Mouse (Mus musculus) hindbrain, embryonic 15.5 days (tissue): ENCODE measurements around the gene Grcc10. TPM values are rescaled to one million over a fixed set of nuclear protein-coding genes. Genes with fewer than 3 reads are reported as not detected.

Experiments used
- ATAC-seq: fragments of 200-750 bp; cut with Nextera tagmentation; 2 replicates; pipeline ENCODE4 v1.8.0; 2017; ENCODE audit warnings: low read depth, moderate number of reproducible peaks, moderate TSS enrichment; ENCODE audit not compliant: low FRiP score
- H3K27ac ChIP-seq: fragments of 300-500 bp; sonication (generic); replicated peaks from 2 replicates; pipeline ENCODE4 v1.5.1; 2015; ENCODE audit warnings: mild to moderate bottlenecking, inconsistent platforms
- H3K27me3 ChIP-seq: fragments of 300-500 bp; sonication (generic); 2 replicates; pipeline ENCODE4 v1.6.1; 2015; ENCODE audit warnings: control low read depth, inconsistent platforms
- H3K36me3 ChIP-seq: fragments of 300-500 bp; sonication (generic); 2 replicates; pipeline ENCODE4 v1.6.1; 2015; ENCODE audit warnings: control low read depth, inconsistent platforms
- H3K4me1 ChIP-seq: fragments of 300-500 bp; sonication (generic); replicated peaks from 2 replicates; pipeline ENCODE4 v1.6.1; 2015; ENCODE audit warnings: control low read depth, inconsistent platforms
- H3K4me2 ChIP-seq: fragments of 300-500 bp; sonication (generic); 2 replicates; pipeline ENCODE4 v1.6.1; 2015; ENCODE audit warnings: moderate library complexity, mild to moderate bottlenecking, inconsistent platforms
- H3K4me3 ChIP-seq: fragments of 300-500 bp; sonication (generic); 2 replicates; pipeline ENCODE4 v1.5.1; 2015; ENCODE audit warnings: mild to moderate bottlenecking, inconsistent platforms
- H3K9ac ChIP-seq: fragments of 300-500 bp; sonication (generic); 2 replicates; pipeline ENCODE4 v1.6.1; 2015; ENCODE audit warnings: inconsistent platforms
- H3K9me3 ChIP-seq: fragments of 300-500 bp; sonication (generic); 2 replicates; pipeline ENCODE4 v1.6.1; 2016; ENCODE audit warnings: control low read depth, inconsistent platforms
- WGBS: fragments of 180-500 bp; shearing (Covaris S2); methylation state at CpG from one replicate; pipeline ENCODE4 v1.1.7; 2015; 5-methylcytosine and 5-hydroxymethylcytosine counted together
- polyA plus RNA-seq: library from polyadenylated mRNA; unstranded; fragments of >200 nt; fragmentation: Nextera tagmentation; extraction: Ambion mirVana; gene quantifications from 2 replicates; pipeline ENCODE4 v1.2.1, GENCODE M21; 2015

Grcc10 gene
- polyA plus RNA-seq, 1 experiment from 2014 or later = 626 TPM

DNA sequence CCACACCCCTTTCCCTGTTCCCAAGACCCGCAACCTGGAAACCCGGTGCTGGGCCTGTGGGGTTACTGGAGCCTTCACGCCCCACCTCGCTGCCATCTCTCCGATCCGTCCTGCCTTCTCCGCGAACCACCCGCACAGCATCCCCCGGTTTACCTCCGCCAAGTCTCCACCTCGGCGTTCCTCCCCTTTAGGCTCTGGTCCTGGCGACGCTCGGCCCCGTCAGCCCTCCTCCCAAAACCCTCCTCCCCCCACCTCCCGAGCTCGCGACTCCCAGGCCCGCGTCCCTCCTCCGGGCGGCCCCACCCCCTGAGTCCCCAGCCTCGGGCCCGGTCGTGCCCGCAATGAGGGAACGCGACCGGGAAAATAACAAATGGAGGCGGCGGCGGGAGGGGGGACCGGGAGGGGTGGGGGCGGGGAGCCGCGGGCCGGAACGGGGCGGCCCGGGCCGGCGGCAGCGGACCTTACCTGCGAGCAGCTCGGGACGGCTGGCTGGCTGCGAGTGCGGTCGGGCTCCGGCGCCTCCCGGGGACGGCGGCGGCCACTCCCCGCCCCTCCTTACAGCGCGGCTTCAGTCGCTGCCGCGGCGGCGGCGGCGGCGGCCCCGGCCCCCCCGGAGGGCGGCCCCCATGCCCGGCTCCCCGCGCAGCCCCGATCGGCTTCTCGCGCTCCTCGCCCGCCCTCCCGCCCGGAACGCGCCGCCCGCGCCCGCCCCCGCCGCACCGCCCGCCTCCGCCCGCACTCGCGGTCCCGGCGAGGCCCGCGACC is 14.8 kb upstream of the Grcc10 start, which contains the start of the genes Gm45234 and Atn1:
Gene Gm45234, minus strand, starts transcription at position 191 of the 765 bp plus-strand sequence.
Gene Atn1, minus strand, starts transcription at position 694 of the 765 bp plus-strand sequence.
- ATAC-seq = peak; percentile 57
- peaks cover 56% of the 10 kb centered on the region for H3K4me1 ChIP-seq
- WGBS = under 1% methylated on average over 68 of the region's 100 CpGs

DNA sequence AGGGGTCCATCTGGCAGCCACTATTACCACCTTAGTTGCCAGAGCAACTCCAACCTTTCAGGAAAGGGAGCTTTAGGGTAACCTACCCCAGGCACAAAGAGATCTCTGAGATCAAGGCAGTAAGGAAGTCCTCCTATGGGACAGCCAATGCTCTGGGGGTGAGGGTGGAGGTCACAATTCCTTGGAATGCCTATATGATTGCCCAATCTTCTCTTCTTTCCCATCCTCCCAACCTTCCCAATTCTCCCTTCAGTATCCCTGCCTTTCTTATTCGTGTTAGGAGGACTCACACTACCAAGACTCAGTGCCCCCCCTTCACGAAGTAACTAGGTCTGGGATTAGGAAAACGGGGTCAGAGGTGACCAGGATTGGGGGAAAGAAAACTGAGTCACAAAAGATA is 14.1 kb upstream of the Grcc10 start:
- no peaks in the 10 kb centered on the region for H3K9me3 ChIP-seq
- H3K27me3 ChIP-seq = no peaks in the 10 kb centered on the region
- no peaks in the 10 kb centered on the region for H3K36me3 ChIP-seq
- WGBS = 0% methylated on average over 3 of the region's 3 CpGs
- peak overlapping the region; percentile 88 for H3K4me2 ChIP-seq
- H3K9ac ChIP-seq = peak overlapping the region; percentile 88
- peak overlapping the region; percentile 98 for H3K27ac ChIP-seq
- H3K4me3 ChIP-seq = peak overlapping the region; percentile 87
- ATAC-seq = no peak
- H3K4me1 ChIP-seq = peaks cover 56% of the 10 kb centered on the region

More for the DNA sequence above, 14.8 kb upstream of the Grcc10 start, which contains the start of the genes Gm45234 and Atn1:
- Histone ChIP-seq H3K4me2 (peak within 1 kb of the TSS; percentile 88), H3K4me3 (peak within 1 kb of the TSS; percentile 87), H3K27me3 (no peaks in the 10 kb centered on the region), H3K36me3 (no peaks in the 10 kb centered on the region), H3K9me3 (no peaks in the 10 kb centered on the region), H3K9ac (peak within 1 kb of the TSS; percentile 88), H3K27ac (peak within 1 kb of the TSS; percentile 98)

DNA sequence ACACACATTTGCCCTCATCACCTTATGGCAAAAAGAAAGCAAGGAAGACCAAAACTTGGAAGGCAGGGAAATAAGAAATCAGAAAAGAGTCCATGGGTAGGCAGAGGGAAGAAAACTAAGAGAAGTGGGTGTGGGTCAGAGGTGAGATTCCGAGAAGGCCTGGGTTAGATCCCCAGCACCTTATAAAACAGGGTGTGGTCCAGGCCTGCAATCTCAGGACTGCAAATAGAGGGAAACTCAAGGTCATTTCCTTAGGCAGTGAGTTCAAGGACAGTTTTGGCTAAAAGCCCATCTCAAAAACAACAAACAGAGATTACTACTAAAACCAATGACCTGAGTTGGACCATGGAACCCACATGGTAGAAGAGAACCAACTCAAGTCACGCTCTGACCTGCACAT is 12.7 kb upstream of the Grcc10 start:
- Histone ChIP-seq H3K4me1 (peaks cover 49% of the 10 kb centered on the region), H3K36me3 (peaks cover 6% of the 10 kb centered on the region), H3K9ac (no peak overlapping the region), H3K4me3 (no peak overlapping the region), H3K4me2 (peak overlapping the region; percentile 88), H3K9me3 (no peaks in the 10 kb centered on the region), H3K27me3 (no peaks in the 10 kb centered on the region), H3K27ac (no peak overlapping the region)
- WGBS = 91% methylated on average over 2 of the region's 2 CpGs
- no peak for ATAC-seq

DNA sequence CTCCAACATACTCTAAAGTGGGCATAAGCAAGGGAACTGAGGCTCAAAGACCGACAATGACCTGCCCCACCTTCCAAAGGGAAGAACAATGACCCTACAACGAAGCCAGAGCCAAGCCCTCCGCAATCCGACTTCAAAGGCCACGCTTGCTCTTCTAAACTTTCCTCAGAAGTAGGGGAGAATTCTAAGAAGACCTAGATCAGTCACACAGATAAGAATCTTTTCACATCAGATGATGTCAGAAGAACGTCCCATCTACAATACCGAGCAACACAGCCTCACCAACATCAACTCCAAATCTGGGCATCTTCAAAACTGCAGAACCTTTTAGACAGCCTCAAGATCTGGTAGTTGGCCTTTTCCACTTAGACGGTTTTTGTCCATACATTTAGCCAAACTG is 9.2 kb upstream of the Grcc10 start:
- H3K4me2 ChIP-seq = no peak overlapping the region
- no peak for ATAC-seq
- H3K27ac ChIP-seq = no peak overlapping the region
- H3K4me3 ChIP-seq = no peak overlapping the region
- WGBS = 87% methylated on average over 8 of the region's 8 CpGs
- no peaks in the 10 kb centered on the region for H3K27me3 ChIP-seq
- peaks cover 40% of the 10 kb centered on the region for H3K4me1 ChIP-seq
- H3K9me3 ChIP-seq = no peaks in the 10 kb centered on the region
- peaks cover 22% of the 10 kb centered on the region for H3K36me3 ChIP-seq
- H3K9ac ChIP-seq = no peak overlapping the region

DNA sequence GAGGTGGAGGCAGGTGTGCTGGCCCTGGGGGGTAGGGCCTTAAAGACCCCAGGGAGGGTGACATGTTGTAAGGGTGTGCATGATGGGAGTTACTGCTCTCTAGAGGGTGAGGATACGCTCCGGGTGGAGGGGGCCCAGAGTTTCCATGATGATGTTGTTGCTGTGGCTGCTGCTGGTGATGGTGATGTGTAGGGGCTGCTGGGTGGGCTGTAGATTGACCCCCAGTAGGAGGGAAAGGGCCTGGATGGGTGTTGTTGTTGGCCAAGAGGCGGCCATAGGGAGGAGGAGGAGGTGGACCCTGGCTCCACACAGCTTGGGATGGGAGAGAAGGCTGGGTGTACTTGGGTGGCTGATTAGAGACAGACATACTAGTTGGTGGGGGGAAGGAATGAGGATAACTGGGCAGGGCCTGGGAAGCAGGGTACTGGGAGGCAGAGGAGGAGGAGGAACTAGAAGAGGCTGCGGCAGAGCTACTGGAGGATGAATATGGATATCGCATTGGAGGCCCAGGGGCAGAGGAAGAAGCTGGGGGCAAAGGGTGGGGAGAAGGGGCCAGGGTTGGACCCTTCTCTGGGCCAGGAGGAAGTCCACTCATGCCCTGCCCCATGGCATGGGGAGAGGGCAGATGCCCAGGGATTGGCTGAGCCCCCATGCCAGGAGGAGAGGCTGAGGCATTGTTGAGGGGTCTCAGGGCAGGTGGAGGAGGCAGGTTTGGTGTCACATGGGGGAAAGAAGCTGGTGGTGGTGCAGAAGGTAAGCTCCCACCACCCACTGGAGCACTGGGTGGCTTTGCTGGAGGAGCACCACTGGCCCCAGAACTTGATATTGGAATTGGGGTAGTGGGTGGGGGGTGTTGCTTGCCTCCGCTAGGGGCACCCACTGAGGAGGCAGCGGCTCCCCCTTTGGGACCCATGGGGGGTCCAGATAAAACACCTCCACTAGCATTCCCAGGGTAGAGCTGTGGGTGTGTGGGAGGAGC is 5.8 kb upstream of the Grcc10 start:
- H3K27ac ChIP-seq = peak overlapping the region; percentile 90
- peaks cover 48% of the 10 kb centered on the region for H3K36me3 ChIP-seq
- H3K4me1 ChIP-seq = peaks cover 23% of the 10 kb centered on the region
- no peaks in the 10 kb centered on the region for H3K27me3 ChIP-seq
- H3K9ac ChIP-seq = peak overlapping the region; percentile 63; the same call in 1 of the 2 replicates
- no peak overlapping the region for H3K4me3 ChIP-seq
- 87% methylated on average over 7 of the region's 7 CpGs for WGBS
- ATAC-seq = 0 out of 2 replicates have a peak, but pooled peaks have one; percentile 1
- peak overlapping the region; percentile 93 for H3K4me2 ChIP-seq
- no peaks in the 10 kb centered on the region for H3K9me3 ChIP-seq

DNA sequence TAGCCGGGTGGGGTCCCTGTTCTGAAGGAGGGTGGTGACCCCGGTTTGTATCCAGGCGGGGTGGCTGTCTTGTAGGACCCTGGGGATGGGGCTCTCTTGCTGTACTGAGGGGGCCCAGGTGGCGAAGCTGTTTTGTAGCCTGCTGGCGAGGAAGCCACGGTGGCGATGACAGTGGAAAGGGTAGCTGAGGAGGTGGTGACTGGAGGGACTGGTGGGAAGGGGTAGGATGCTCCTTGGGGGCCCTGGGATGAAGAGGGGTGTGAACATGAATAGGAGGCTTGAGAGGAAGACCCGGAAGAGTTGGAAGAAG is 5.1 kb upstream of the Grcc10 start:
- H3K9ac ChIP-seq = peak overlapping the region; percentile 63
- WGBS = 11% methylated on average over 8 of the region's 8 CpGs
- peaks cover 48% of the 10 kb centered on the region for H3K36me3 ChIP-seq
- no peaks in the 10 kb centered on the region for H3K9me3 ChIP-seq
- peak overlapping the region; percentile 90 for H3K27ac ChIP-seq
- H3K4me2 ChIP-seq = peak overlapping the region; percentile 93
- peak; percentile 1 for ATAC-seq
- H3K4me3 ChIP-seq = peak overlapping the region; percentile 44
- peaks cover 28% of the 10 kb centered on the region for H3K4me1 ChIP-seq
- no peaks in the 10 kb centered on the region for H3K27me3 ChIP-seq

DNA sequence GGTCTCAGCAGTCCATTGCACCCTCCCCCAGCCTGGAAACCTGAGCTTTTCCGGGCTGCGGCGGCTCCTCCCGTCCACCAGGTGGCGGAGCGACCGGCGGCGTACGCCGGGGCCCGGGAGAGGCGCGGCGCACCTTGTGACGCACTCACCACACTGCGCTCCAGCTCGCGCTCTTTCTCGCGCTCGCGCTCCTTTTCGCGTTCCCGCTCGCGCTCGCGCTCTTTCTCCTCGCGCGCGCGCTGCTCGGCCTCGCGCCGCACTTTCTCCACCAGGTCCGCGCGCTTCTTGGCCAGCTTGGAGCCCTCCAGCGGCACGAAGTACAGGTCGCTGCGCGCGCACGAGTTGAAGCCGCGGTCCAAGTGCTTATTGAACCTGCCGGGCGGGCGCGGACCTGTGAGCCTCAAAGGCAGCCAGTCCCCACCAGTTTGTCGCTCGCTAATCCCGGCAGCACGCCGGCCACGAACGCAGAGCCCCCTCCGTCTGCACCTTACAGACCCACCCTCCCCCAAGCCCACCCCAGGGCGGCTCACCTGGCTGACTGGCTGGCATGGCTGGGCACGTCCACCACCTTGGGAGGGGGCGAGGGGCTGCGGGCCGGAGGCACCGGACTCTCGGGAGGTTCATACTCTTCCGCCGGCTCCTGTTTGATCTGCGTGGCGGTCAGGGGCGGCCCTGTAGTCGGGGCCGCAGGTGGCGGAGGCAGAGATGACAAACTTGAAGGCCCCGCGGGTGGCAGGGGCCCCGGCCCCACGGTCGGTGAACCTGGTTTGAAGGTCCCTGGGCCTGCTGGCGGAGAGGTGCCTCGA is 4.5 kb upstream of the Grcc10 start:
- Histone ChIP-seq H3K4me2 (peak overlapping the region; percentile 93), H3K27me3 (no peaks in the 10 kb centered on the region), H3K27ac (peak overlapping the region; percentile 90), H3K36me3 (peaks cover 48% of the 10 kb centered on the region), H3K4me1 (peaks cover 28% of the 10 kb centered on the region), H3K9me3 (no peaks in the 10 kb centered on the region), H3K4me3 (peak overlapping the region; percentile 44), H3K9ac (peak overlapping the region; percentile 63)
- ATAC-seq = peak; percentile 85
- under 1% methylated on average over 85 of the region's 85 CpGs for WGBS

DNA sequence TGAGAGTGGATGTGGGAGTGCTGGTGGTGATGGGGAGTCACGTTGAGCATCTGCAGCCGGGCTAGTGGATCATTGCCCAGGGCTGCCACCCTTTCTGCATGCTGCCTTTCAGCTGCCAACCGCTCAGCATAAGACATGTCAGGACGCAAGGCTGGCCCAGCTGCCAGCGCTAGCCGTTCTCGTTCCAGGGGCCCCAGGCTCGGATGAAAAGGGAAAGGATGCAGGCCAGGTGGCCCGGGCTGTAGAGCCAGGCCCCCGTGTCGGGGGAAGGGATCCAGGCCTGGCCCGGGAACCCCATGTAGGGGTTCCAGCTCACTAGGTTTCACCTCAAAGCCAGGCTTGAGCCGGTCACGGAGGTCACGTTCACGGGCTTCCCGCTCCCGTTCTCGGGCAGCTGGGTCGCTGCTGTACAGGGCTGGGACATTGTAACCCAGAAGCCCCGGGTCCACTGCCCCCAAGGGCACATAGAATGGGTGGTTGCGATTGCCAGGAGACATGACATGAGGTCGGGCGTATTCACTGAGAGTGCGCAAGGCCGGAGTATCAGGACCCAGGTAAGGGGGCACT is 3.7 kb upstream of the Grcc10 start:
- WGBS = 67% methylated on average over 26 of the region's 26 CpGs
- Histone ChIP-seq H3K9me3 (no peaks in the 10 kb centered on the region), H3K27me3 (no peaks in the 10 kb centered on the region), H3K4me2 (peak overlapping the region; percentile 93), H3K4me1 (peaks cover 32% of the 10 kb centered on the region), H3K27ac (peak overlapping the region; percentile 90), H3K36me3 (peaks cover 48% of the 10 kb centered on the region), H3K9ac (peak overlapping the region; percentile 20; the same call in 1 of the 2 replicates), H3K4me3 (peak overlapping the region; percentile 44)
- 0 out of 2 replicates have a peak, but pooled peaks have one; percentile 0 for ATAC-seq

DNA sequence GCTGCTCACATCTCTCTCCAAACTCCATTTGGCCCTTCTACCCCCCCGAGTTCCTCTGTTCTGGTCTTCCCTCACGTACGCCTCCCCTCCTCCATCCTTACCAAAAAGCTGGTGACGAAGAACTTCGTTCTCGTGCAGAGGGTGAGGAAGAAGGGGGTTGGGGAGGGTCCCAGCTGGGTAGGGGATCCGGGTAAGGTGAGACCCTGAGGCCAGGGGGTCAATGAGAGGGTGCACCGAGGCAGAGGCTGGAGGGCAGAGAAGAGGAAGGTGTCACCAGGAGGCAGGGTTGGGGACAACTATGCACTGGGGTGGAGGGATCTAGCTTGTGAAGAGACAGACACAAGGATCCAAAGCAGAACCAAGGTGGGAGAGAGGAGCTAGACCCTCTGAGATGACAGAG is 2.5 kb upstream of the Grcc10 start:
- H3K36me3 ChIP-seq = peaks cover 42% of the 10 kb centered on the region
- H3K4me1 ChIP-seq = peaks cover 44% of the 10 kb centered on the region

DNA sequence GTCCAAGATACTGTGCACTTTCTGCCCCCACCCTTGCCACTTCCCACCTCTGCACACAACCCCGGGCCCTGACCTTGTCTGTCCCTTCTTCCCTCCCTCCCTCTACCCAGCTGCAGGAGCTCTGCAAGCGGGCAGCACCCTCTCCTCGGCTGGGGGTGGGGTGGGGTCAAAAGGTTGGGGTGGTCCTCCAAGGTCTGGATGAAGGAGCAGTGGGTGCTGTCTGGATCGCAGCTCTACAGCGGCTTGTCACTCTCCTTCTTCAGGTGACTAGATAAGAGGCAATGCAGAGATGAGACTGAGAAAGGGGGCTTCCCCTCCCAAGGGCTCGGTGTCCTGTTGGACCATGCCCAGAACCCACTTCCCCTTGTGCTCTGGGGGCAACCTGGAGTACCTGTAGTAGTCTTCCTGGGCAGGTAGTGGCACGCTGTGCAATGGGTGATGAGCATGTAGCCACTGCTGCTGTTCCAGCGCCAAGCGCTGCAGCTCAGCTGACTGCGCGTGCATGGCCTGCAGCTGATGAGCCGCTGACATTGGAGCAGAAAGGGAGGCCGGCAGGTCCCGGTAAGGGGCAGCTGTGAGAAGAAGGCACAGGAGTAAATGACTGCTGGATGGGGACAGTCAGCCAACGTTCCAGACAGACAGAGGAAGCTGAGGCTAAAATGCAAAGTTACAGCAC is 1.8 kb upstream of the Grcc10 start:
- H3K9me3 ChIP-seq = no peaks in the 10 kb centered on the region
- 90% methylated on average over 15 of the region's 15 CpGs for WGBS
- no peaks in the 10 kb centered on the region for H3K27me3 ChIP-seq
- no peak overlapping the region for H3K4me3 ChIP-seq
- H3K27ac ChIP-seq = 0 out of 2 replicates have a peak overlapping the region, but pooled peaks have one; percentile 1
- H3K4me1 ChIP-seq = peaks cover 46% of the 10 kb centered on the region
- no peak overlapping the region for H3K9ac ChIP-seq
- H3K4me2 ChIP-seq = no peak overlapping the region
- H3K36me3 ChIP-seq = peaks cover 35% of the 10 kb centered on the region
- ATAC-seq = no peak

More for the DNA sequence above, 2.5 kb upstream of the Grcc10 start:
- no peaks in the 10 kb centered on the region for H3K27me3 ChIP-seq
- 92% methylated on average over 8 of the region's 8 CpGs for WGBS
- ATAC-seq = no peak
- no peaks in the 10 kb centered on the region for H3K9me3 ChIP-seq
- no peak overlapping the region for H3K4me2 ChIP-seq
- no peak overlapping the region for H3K4me3 ChIP-seq
- H3K9ac ChIP-seq = no peak overlapping the region
- no peak overlapping the region for H3K27ac ChIP-seq
